Mouse (Mus musculus) forebrain, embryonic 14.5 days (tissue): ENCODE measurements around the gene Adgrg1. TPM values are rescaled to one million over a fixed set of nuclear protein-coding genes. Genes with fewer than 3 reads are reported as not detected.
"Not testable (repeated sequence)": the region's sequence is repeated elsewhere in the genome, so short reads cannot be mapped to it uniquely, and the experiment has no call there.

Experiments
- ATAC-seq: fragments of 200-750 bp; cut with Nextera tagmentation; 2 replicates; pipeline ENCODE4 v1.8.0; 2017; ENCODE audit warnings: mild to moderate bottlenecking, moderate library complexity
- DNase-seq: peaks from one replicate; pipeline ENCODE4 v3.0.0-alpha.2; 2015; ENCODE audit warnings: low spot score
- H3K27ac ChIP-seq: fragments of 300-500 bp; sonication (generic); 2 replicates; pipeline ENCODE4 v1.5.1; 2014; ENCODE audit warnings: low read depth, mild to moderate bottlenecking, control low read depth, low read length, moderate library complexity
- H3K27me3 ChIP-seq: fragments of 300-500 bp; sonication (generic); replicated peaks from 2 replicates; pipeline ENCODE4 v1.6.1; 2014; ENCODE audit warnings: low read length, control low read depth, mixed read lengths; ENCODE audit not compliant: control insufficient read depth, insufficient read depth
- H3K36me3 ChIP-seq: fragments of 300-500 bp; sonication (generic); 2 replicates; pipeline ENCODE4 v1.6.1; 2014; ENCODE audit warnings: low read length, control low read depth; ENCODE audit not compliant: control insufficient read depth, insufficient read depth
- H3K4me1 ChIP-seq: fragments of 300-500 bp; sonication (generic); 2 replicates; pipeline ENCODE4 v1.6.1; 2014; ENCODE audit warnings: antibody characterized with exemption, low read length, control low read depth; ENCODE audit not compliant: control insufficient read depth, insufficient read depth
- H3K4me2 ChIP-seq: fragments of 300-500 bp; sonication (generic); 2 replicates; pipeline ENCODE4 v1.6.1; 2014; ENCODE audit warnings: mild to moderate bottlenecking, control low read depth, low read length
- H3K4me3 ChIP-seq: fragments of 300-500 bp; sonication (generic); 2 replicates; pipeline ENCODE4 v1.5.1; 2014; ENCODE audit warnings: low read depth, low read length, control low read depth
- H3K9ac ChIP-seq: fragments of 300-500 bp; sonication (generic); 2 replicates; pipeline ENCODE4 v1.6.1; 2014; ENCODE audit warnings: mild to moderate bottlenecking, low read length, control low read depth, moderate library complexity
- H3K9me3 ChIP-seq: fragments of 300-500 bp; sonication (generic); replicated peaks from 2 replicates; pipeline ENCODE4 v1.6.1; 2016; ENCODE audit warnings: low read length, control low read depth, mixed read lengths; ENCODE audit not compliant: control insufficient read depth
- WGBS: fragments of 180-500 bp; shearing (Covaris S2); extraction: QIAGEN DNeasy Blood & Tissue Kit; methylation state at CpG from one replicate; pipeline ENCODE4 v1.1.7; 2014; 5-methylcytosine and 5-hydroxymethylcytosine counted together
- polyA plus RNA-seq: library from polyadenylated mRNA; unstranded; fragments of >200 nt; fragmentation: Nextera tagmentation; extraction: Ambion mirVana; gene quantifications from 2 replicates; pipeline ENCODE4 v1.2.1, GENCODE M21; 2014

The Adgrg1 gene
- polyA plus RNA-seq, 1 experiment from 2014 or later = 145 TPM

GRCm38 (mm10) chr8:95024387-95024786, 49.8 kb downstream of the Adgrg1 start:
- H3K9me3 ChIP-seq = no peaks in the 10 kb centered on the region
- no peak overlapping the region for H3K27ac ChIP-seq
- no peak overlapping the region for H3K9ac ChIP-seq
- no peaks in the 10 kb centered on the region for H3K36me3 ChIP-seq
- WGBS = 93% methylated on average over 4 of the region's 4 CpGs
- ATAC-seq (no peak), DNase-seq (no peak)
- H3K4me1 ChIP-seq = no peaks in the 10 kb centered on the region
- H3K4me3 ChIP-seq = no peak overlapping the region
- no peak overlapping the region for H3K4me2 ChIP-seq
- no peaks in the 10 kb centered on the region for H3K27me3 ChIP-seq

DNA sequence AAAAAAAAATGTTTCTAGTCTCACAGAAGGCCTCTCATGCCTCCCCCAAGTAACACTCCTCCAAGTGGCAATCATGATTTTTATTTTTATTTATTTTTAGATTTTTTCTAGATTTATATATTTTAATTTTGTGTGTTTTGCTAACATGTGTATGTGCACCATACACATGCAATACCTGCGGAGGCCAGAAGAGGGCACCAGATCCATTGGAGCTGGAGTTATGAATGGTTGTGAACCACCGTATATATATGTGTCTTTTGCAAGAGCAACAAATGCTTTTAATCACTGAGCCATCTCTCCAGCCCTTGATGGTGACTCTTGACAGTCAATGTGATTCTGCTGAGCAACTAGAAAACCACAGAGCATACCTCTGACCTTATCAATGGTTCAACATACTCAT, 50.9 kb downstream of the Adgrg1 start:
- DNase-seq (no peak), ATAC-seq (no peak)
- no peaks in the 10 kb centered on the region for H3K4me1 ChIP-seq
- WGBS = 74% methylated on average over 2 of the region's 2 CpGs
- no peaks in the 10 kb centered on the region for H3K36me3 ChIP-seq
- no peaks in the 10 kb centered on the region for H3K9me3 ChIP-seq
- H3K4me3 ChIP-seq = no peak overlapping the region
- no peaks in the 10 kb centered on the region for H3K27me3 ChIP-seq
- H3K27ac ChIP-seq = no peak overlapping the region
- H3K4me2 ChIP-seq = no peak overlapping the region
- no peak overlapping the region for H3K9ac ChIP-seq

- H3K4me3 ChIP-seq, DNase-seq, H3K36me3 ChIP-seq, H3K27me3 ChIP-seq, H3K4me2 ChIP-seq, H3K9ac ChIP-seq, H3K27ac ChIP-seq, H3K9me3 ChIP-seq, H3K4me1 ChIP-seq, ATAC-seq: not testable (repeated sequence)
- WGBS = 52% methylated on average over 7 of the region's 7 CpGs
Observed at GRCm38 (mm10) chr8:95028391-95028790, 53.8 kb downstream of the Adgrg1 start.

GRCm38 (mm10) chr8:95037106-95037925, 62.8 kb downstream of the Adgrg1 start:
- H3K27me3 ChIP-seq = no peaks in the 10 kb centered on the region
- no peaks in the 10 kb centered on the region for H3K36me3 ChIP-seq
- no peaks in the 10 kb centered on the region for H3K4me1 ChIP-seq
- 67% methylated on average over 7 of the region's 7 CpGs for WGBS
- ATAC-seq (peak; percentile 68), DNase-seq (peak; percentile 44)
- no peak overlapping the region for H3K4me3 ChIP-seq
- no peak overlapping the region for H3K4me2 ChIP-seq
- H3K9ac ChIP-seq = no peak overlapping the region
- H3K9me3 ChIP-seq = no peaks in the 10 kb centered on the region
- no peak overlapping the region for H3K27ac ChIP-seq

- WGBS = 74% methylated on average over 6 of the region's 6 CpGs
- H3K27ac ChIP-seq = no peak overlapping the region
Observed at GRCm38 (mm10) chr8:95041883-95042784, 67.6 kb downstream of the Adgrg1 start.

GRCm38 (mm10) chr8:95044811-95045210, 70.3 kb downstream of the Adgrg1 start:
- 74% methylated on average over 4 of the region's 4 CpGs for WGBS
- no peak for ATAC-seq

More at GRCm38 (mm10) chr8:95041883-95042784, 67.6 kb downstream of the Adgrg1 start:
- Histone ChIP-seq H3K4me2 (no peak overlapping the region), H3K27me3 (no peaks in the 10 kb centered on the region), H3K36me3 (no peaks in the 10 kb centered on the region), H3K4me3 (no peak overlapping the region), H3K9ac (no peak overlapping the region), H3K9me3 (no peaks in the 10 kb centered on the region), H3K4me1 (no peaks in the 10 kb centered on the region)
- DNase-seq = no peak
- ATAC-seq = no peak

DNA sequence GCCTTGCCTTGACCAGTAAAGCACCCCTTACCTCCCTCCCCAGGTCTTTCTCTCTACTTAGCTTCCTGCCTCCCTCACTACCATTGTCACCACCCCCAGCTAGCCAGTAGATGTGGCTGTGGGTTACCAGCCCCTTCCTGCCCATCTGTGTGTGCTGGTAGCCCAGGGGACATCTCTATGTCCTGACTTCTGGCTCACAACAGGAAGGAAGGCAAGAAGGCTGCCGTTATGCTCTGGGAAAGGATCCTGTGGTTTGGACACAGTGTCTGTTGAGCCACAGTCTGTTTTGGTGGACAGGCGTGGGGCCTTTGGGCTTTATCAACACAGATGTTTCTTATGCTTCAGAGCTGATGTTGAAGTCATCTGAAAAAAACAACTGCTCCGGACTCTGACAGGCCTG, 72.4 kb downstream of the Adgrg1 start:
- no peak for DNase-seq
- no peaks in the 10 kb centered on the region for H3K4me1 ChIP-seq
- H3K9me3 ChIP-seq = no peaks in the 10 kb centered on the region
- no peak overlapping the region for H3K27ac ChIP-seq
- 70% methylated on average over 3 of the region's 3 CpGs for WGBS
- no peaks in the 10 kb centered on the region for H3K27me3 ChIP-seq
- no peak for ATAC-seq
- no peak overlapping the region for H3K4me2 ChIP-seq
- H3K36me3 ChIP-seq = no peaks in the 10 kb centered on the region
- H3K4me3 ChIP-seq = no peak overlapping the region
- no peak overlapping the region for H3K9ac ChIP-seq

More at GRCm38 (mm10) chr8:95044811-95045210, 70.3 kb downstream of the Adgrg1 start:
- H3K9me3 ChIP-seq = no peaks in the 10 kb centered on the region
- H3K27ac ChIP-seq = no peak overlapping the region
- H3K27me3 ChIP-seq = no peaks in the 10 kb centered on the region
- no peak overlapping the region for H3K9ac ChIP-seq
- H3K36me3 ChIP-seq = no peaks in the 10 kb centered on the region
- no peak overlapping the region for H3K4me3 ChIP-seq
- no peak for DNase-seq
- H3K4me2 ChIP-seq = no peak overlapping the region
- H3K4me1 ChIP-seq = no peaks in the 10 kb centered on the region

DNA sequence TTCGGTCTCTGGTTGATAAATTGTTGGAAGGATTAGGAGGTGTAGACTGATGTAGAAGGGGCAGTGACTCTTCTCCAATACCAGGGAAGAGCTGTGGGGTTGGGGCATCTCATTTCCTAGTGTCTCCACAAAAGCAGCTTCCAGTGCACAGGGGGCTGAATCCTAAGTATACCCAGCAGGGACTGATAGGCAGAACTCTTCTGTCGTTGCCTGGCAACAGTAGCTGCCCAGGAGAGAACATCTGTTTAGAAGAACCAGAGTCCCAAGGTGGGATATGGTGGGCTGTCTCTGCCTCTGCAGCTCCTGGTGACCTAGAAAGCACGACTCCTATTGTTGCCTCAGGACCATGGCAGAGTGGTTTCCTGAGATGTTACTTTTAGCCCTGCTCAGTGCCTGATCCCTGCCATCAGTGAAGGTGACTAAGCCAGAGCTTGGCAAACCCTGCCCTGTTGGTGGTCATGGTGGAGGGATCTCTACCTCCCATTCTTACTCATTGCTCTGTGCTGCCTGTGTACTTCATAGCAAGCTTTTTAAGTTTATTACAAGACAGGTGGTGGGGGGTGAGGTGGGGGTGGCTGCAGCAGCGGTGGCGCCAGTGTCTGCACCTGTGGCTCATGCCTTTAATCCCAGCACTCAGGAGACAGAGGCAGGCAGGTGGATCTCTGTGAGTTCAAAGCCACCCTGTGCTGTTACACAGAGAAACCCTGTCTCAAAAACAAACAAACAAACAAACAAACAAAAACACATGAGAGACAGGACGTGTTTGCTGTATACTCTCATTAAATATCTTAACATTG, 73.5 kb downstream of the Adgrg1 start:
- whole genome bisulfite sequencing = 68% methylated on average over 6 of the region's 6 CpGs
- Histone ChIP-seq H3K4me1 (no peaks in the 10 kb centered on the region), H3K27me3 (no peaks in the 10 kb centered on the region), H3K36me3 (no peaks in the 10 kb centered on the region), H3K4me3 (no peak overlapping the region), H3K4me2 (no peak overlapping the region), H3K9me3 (no peaks in the 10 kb centered on the region), H3K27ac (no peak overlapping the region), H3K9ac (no peak overlapping the region)
- ATAC-seq (no peak), DNase-seq (no peak)
